Mouse (Mus musculus) cerebellum, adult 2 months (tissue): ENCODE measurements around the gene Sytl2.

Experiments used
- CTCF ChIP-seq: fragments of 200-500 bp; IDR thresholded peaks from 2 replicates; pipeline ENCODE4 v1.5.1; 2011; ENCODE audit warnings: low read depth, mild to moderate bottlenecking, control low read depth, low read length, moderate library complexity, borderline replicate concordance; ENCODE audit not compliant: insufficient read depth
- POLR2A ChIP-seq: fragments of 200-500 bp; IDR thresholded peaks from 2 replicates; pipeline ENCODE4 v1.6.1; 2011; ENCODE audit warnings: low read length, control low read depth, borderline replicate concordance; ENCODE audit not compliant: insufficient read depth

DNA sequence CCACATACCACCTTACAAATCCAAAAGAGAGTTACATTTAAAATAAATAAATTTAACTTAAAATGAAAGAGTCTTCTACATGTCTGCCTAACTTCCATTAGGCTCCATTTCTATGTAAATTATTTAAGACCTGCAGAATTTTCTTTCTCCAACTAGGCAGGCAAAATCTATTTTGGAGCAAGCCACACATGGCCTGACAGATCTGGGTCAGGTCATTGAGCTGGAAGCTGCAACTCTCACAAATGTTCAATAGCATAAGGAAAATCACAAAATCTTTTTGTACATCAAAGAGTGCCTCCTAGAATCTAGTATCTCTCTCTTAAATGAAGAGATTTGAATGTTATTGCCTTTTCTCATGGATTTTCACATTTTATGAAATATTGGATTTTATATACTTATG is 130.2 kb downstream of the Sytl2 start:
- TF ChIP-seq CTCF (no peak), POLR2A (no peak)
